In the genomic region with DNA sequence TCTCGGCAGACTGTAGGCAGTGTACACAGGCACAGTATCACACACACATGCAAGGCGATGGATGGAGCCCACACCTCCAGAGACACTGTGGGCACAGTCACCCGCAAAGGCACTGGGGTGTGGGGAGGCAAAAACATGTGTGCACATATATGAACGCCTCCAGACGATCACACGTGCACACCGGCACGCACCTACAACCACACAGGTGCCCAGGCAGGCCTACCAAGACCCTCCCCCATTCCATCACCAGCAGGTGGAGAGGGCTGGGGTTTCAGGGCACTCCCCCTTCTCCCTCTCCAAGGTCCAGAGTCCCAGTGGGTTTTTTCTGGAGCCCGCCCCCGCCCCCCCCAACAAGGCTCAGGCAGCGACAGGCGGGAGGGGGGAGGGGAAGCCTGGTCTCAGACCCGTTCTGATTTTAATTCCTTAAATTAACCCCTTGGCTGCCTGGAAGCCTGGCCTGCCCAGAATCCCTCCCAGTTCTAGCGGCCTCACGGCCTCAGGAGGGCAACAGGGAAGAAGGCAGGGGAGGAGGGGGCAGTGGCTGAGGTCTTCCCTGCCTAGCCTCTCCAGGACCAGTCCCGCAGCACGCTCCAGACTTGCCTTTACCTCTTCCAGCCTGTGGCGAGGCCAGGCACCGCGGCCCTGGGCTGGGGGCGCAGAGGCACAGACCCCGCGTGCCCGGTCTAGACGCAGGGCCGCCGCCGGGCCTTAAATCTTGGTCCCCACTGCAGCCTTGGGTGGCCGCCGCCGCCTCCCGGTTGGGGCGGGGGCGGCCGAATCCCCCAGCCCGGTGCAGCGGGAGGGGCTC, we compare ENCODE assay signal across 8 mouse cellular contexts. TPM values are rescaled to one million over a fixed set of nuclear protein-coding genes. Genes with fewer than 3 reads are reported as not detected.
A peak's percentile ranks its signal among the peaks of the same experiment; 100 is the strongest.
DNase-seq lines count a peak whose midpoint lies in the region; ATAC-seq and TF ChIP-seq lines count a peak whose summit lies in the region.

No protein-coding gene starts in this region.

- no peak overlapping the region for H3K27ac ChIP-seq in kidney, postnatal 0 days
- H3K27ac ChIP-seq in forebrain, embryonic 16.5 days (ENCODE audit: low read length) = peak overlapping the region; percentile 55
- H3K27ac ChIP-seq in liver, postnatal 0 days (ENCODE audit: low read depth) = no peak overlapping the region
- no peak overlapping the region for H3K27ac ChIP-seq in stomach, postnatal 0 days (replicated peaks)

- peak overlapping the region; percentile 52 for H3K9ac ChIP-seq in kidney, postnatal 0 days (ENCODE audit: low read depth, low read length)
- peak overlapping the region; percentile 91 for H3K9ac ChIP-seq in forebrain, embryonic 16.5 days (replicated peaks; ENCODE audit: low read depth, low read length)
- H3K9ac ChIP-seq in liver, postnatal 0 days (replicated peaks) = no peak overlapping the region
- peak overlapping the region; percentile 51; the same call in 1 of the 2 replicates for H3K9ac ChIP-seq in stomach, postnatal 0 days (ENCODE audit: low read length)

- H3K27me3 ChIP-seq in kidney, postnatal 0 days (ENCODE audit: insufficient read depth, low read length) = no peaks in the 10 kb centered on the region
- H3K27me3 ChIP-seq in forebrain, embryonic 16.5 days (replicated peaks; ENCODE audit: control insufficient read depth, insufficient read depth, low read length) = no peaks in the 10 kb centered on the region
- H3K27me3 ChIP-seq in liver, postnatal 0 days (ENCODE audit: insufficient read depth, low read length) = peaks cover 26% of the 10 kb centered on the region
- H3K27me3 ChIP-seq in stomach, postnatal 0 days (ENCODE audit: control insufficient read depth, insufficient read depth, low read length) = no peaks in the 10 kb centered on the region

- H3K9me3 ChIP-seq in kidney, postnatal 0 days (replicated peaks; ENCODE audit: low read length) = no peaks in the 10 kb centered on the region
- no peaks in the 10 kb centered on the region for H3K9me3 ChIP-seq in forebrain, embryonic 16.5 days (ENCODE audit: control insufficient read depth, low read length)
- no peaks in the 10 kb centered on the region for H3K9me3 ChIP-seq in liver, postnatal 0 days (ENCODE audit: low read length)
- H3K9me3 ChIP-seq in stomach, postnatal 0 days (ENCODE audit: control insufficient read depth, low read length) = no peaks in the 10 kb centered on the region

- TF ChIP-seq EP300 in liver, postnatal 0 days (IDR thresholded peaks at IDR 0.05; ENCODE audit: low read depth) = no peak
- TF ChIP-seq EP300 in stomach, postnatal 0 days (optimal IDR thresholded peaks at IDR 0.05) = no peak

- peak overlapping the region; percentile 99 for H3K4me2 ChIP-seq in kidney, postnatal 0 days (ENCODE audit: low read length)
- peak overlapping the region; percentile 82 for H3K4me2 ChIP-seq in forebrain, embryonic 16.5 days (ENCODE audit: low read length)
- peak overlapping the region; percentile 80 for H3K4me2 ChIP-seq in liver, postnatal 0 days (ENCODE audit: low read depth, low read length)
- peak overlapping the region; percentile 96 for H3K4me2 ChIP-seq in stomach, postnatal 0 days (replicated peaks; ENCODE audit: low read depth)

- peak overlapping the region; percentile 53 for H3K4me3 ChIP-seq in kidney, postnatal 0 days (replicated peaks; ENCODE audit: low read depth, low read length)
- peak overlapping the region; percentile 85 for H3K4me3 ChIP-seq in forebrain, embryonic 16.5 days (replicated peaks; ENCODE audit: low read length)
- peak overlapping the region; percentile 52 for H3K4me3 ChIP-seq in liver, postnatal 0 days (ENCODE audit: low read depth, low read length)
- peak overlapping the region; percentile 54 for H3K4me3 ChIP-seq in stomach, postnatal 0 days (ENCODE audit: low read depth, low read length)

- ATAC-seq in kidney, postnatal 0 days (replicated peaks; ENCODE audit: low FRiP score, low read depth) = peak; percentile 43
- peak; percentile 77 for ATAC-seq in forebrain, embryonic 16.5 days
- no peak for ATAC-seq in liver, postnatal 0 days
- peak; percentile 59 for ATAC-seq in stomach, postnatal 0 days (ENCODE audit: low FRiP score, low TSS enrichment)

- no peak for DNase-seq in kidney, postnatal 0 days (ENCODE audit: low spot score)
- no peak for DNase-seq in kidney, adult 8-10 months
- DNase-seq in cerebellum, adult 11-12 months = peak; percentile 60
- no peak for DNase-seq in liver, postnatal 0 days
- DNase-seq in stomach, postnatal 0 days (ENCODE audit: low spot score) = no peak
- no peak for DNase-seq in spleen, postnatal 14 days (ENCODE audit: low spot score in 2 of 2)
- no peak for DNase-seq in c-Kit-positive CD71-positive TER-119-positive erythroid progenitor cells, embryonic 14.5 days (ENCODE audit: low spot score)

- no peak for TF ChIP-seq CTCF in kidney, postnatal 0 days (IDR thresholded peaks at IDR 0.05; ENCODE audit: low read depth)
- no peak for TF ChIP-seq CTCF in liver, postnatal 0 days (IDR thresholded peaks at IDR 0.05; ENCODE audit: low read depth)
- no peak for TF ChIP-seq CTCF in stomach, postnatal 0 days (IDR thresholded peaks at IDR 0.05; ENCODE audit: low read depth)

- no peaks in the 10 kb centered on the region for H3K36me3 ChIP-seq in kidney, postnatal 0 days (ENCODE audit: insufficient read depth, low read length)
- H3K36me3 ChIP-seq in forebrain, embryonic 16.5 days (ENCODE audit: control insufficient read depth, insufficient read depth) = no peaks in the 10 kb centered on the region
- no peaks in the 10 kb centered on the region for H3K36me3 ChIP-seq in liver, postnatal 0 days (replicated peaks; ENCODE audit: insufficient read depth, low read length)
- no peaks in the 10 kb centered on the region for H3K36me3 ChIP-seq in stomach, postnatal 0 days (ENCODE audit: control insufficient read depth, insufficient read depth, low read length)

- H3K4me1 ChIP-seq in kidney, postnatal 0 days (replicated peaks; ENCODE audit: insufficient read depth, low read length) = 0 out of 2 replicates have a peak, but pooled peaks cover 10% of the 10 kb centered on the region
- peaks cover 8% of the 10 kb centered on the region for H3K4me1 ChIP-seq in forebrain, embryonic 16.5 days (replicated peaks; ENCODE audit: control insufficient read depth, insufficient read depth, low read length)
- H3K4me1 ChIP-seq in liver, postnatal 0 days (ENCODE audit: insufficient read depth) = peaks cover 7% of the 10 kb centered on the region
- H3K4me1 ChIP-seq in stomach, postnatal 0 days (replicated peaks; ENCODE audit: control insufficient read depth, insufficient read depth) = peaks cover 4% of the 10 kb centered on the region; the same call in 1 of the 2 replicates

- WGBS in kidney, postnatal 0 days = 1% methylated on average over 35 of the region's 37 CpGs
- under 1% methylated on average over 34 of the region's 37 CpGs for WGBS in forebrain, embryonic 16.5 days
- WGBS in liver, postnatal 0 days (ENCODE audit: insufficient replicate concordance) = 5% methylated on average over 36 of the region's 37 CpGs
- WGBS in stomach, postnatal 0 days = 3% methylated on average over 32 of the region's 37 CpGs

RNA-seq across cellular contexts. Expression of gene Fbxo41, which starts 0.5 kb away (rescaled TPM):
- 0.04 and 0.08 TPM in 2 replicates for polyA plus RNA-seq in kidney, postnatal 0 days (2015; fragmentation: Nextera tagmentation; extraction: Ambion mirVana)
- polyA plus RNA-seq in forebrain, embryonic 16.5 days (2015; fragmentation: Nextera tagmentation; extraction: Ambion mirVana) = 7.4 and 9.5 TPM in 2 replicates
- not detected in 2 replicates for polyA plus RNA-seq in liver, postnatal 0 days (2015; fragmentation: Nextera tagmentation; extraction: Ambion mirVana)
- polyA plus RNA-seq in stomach, postnatal 0 days (2015; fragmentation: Nextera tagmentation; extraction: Ambion mirVana) = 0.10 and 0.16 TPM in 2 replicates

RNA-seq across cellular contexts. Expression of gene Egr4, which starts 11.1 kb away (rescaled TPM):
- polyA plus RNA-seq in kidney, postnatal 0 days (2015; fragmentation: Nextera tagmentation; extraction: Ambion mirVana) = not detected in 2 replicates
- polyA plus RNA-seq in forebrain, embryonic 16.5 days (2015; fragmentation: Nextera tagmentation; extraction: Ambion mirVana) = 0.11 and 0.28 TPM in 2 replicates
- polyA plus RNA-seq in liver, postnatal 0 days (2015; fragmentation: Nextera tagmentation; extraction: Ambion mirVana) = not detected in 2 replicates
- not detected in 2 replicates for polyA plus RNA-seq in stomach, postnatal 0 days (2015; fragmentation: Nextera tagmentation; extraction: Ambion mirVana)

RNA-seq across cellular contexts. Expression of gene Pradc1, which starts 50.5 kb away (rescaled TPM):
- 37.3 and 40.2 TPM in 2 replicates for polyA plus RNA-seq in kidney, postnatal 0 days (2015; fragmentation: Nextera tagmentation; extraction: Ambion mirVana)
- 24.5 and 28.6 TPM in 2 replicates for polyA plus RNA-seq in forebrain, embryonic 16.5 days (2015; fragmentation: Nextera tagmentation; extraction: Ambion mirVana)
- polyA plus RNA-seq in liver, postnatal 0 days (2015; fragmentation: Nextera tagmentation; extraction: Ambion mirVana) = 16.6 and 17.2 TPM in 2 replicates
- polyA plus RNA-seq in stomach, postnatal 0 days (2015; fragmentation: Nextera tagmentation; extraction: Ambion mirVana) = 35.3 and 35.5 TPM in 2 replicates

RNA-seq across cellular contexts. Expression of gene Cct7, which starts 51.0 kb away (rescaled TPM):
- 358 and 392 TPM in 2 replicates for polyA plus RNA-seq in kidney, postnatal 0 days (2015; fragmentation: Nextera tagmentation; extraction: Ambion mirVana)
- polyA plus RNA-seq in forebrain, embryonic 16.5 days (2015; fragmentation: Nextera tagmentation; extraction: Ambion mirVana) = 666 and 671 TPM in 2 replicates
- 146 and 157 TPM in 2 replicates for polyA plus RNA-seq in liver, postnatal 0 days (2015; fragmentation: Nextera tagmentation; extraction: Ambion mirVana)
- 214 and 219 TPM in 2 replicates for polyA plus RNA-seq in stomach, postnatal 0 days (2015; fragmentation: Nextera tagmentation; extraction: Ambion mirVana)
